Mouse (Mus musculus) left cerebral cortex, postnatal 10 days (tissue): ENCODE results near the gene 1700102P08Rik. TPM values are rescaled to one million over a fixed set of nuclear protein-coding genes. Genes with fewer than 3 reads are reported as not detected.

Experiments
- DNase-seq, 2 experiments: peaks; one replicate each; pipeline ENCODE4 v3.0.0; 2021 to 2022; ENCODE audit warnings: low spot score in 2 of 2, mixed read lengths in 1 of 2; ENCODE audit errors: extremely low spot score in 1 of 2
- intact Hi-C: fragments of 180-260 bp; cut with DNase I; formaldehyde crosslinking; loops from one replicate; pipeline ENCODE4 v1.15.1; 2025
- total RNA-seq, 2 experiments: library from RNA; stranded (reverse); gene quantifications; 2 replicates each; pipeline ENCODE4 v1.2.3; 2021

1700102P08Rik gene
- 1 to 10 TPM; 1.4 to 2.1 TPM for total RNA-seq

DNA sequence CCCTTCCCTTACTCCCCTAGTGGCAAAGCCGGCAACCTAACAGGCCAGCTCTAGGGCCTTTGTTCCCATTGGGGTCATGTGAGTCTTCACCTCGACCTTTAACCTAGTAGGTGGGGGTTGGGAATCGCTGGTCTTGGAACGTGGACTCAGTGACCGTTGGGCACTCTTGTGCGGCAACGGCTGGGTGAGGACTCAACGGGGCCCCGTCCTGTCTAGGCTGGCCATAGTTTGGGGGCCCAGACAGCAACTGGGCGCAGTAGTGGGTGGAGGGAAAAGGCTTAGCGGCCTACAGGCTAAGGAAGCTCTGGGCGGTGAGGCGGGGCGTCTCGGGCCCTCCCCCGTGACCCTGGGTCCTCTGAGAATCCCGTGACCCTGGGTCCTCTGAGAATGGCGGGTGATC lies at the start of gene 1700102P08Rik:
1700102P08Rik (plus strand) TSS at position 130 of the 400 bp plus-strand sequence.
- DNase-seq: no peak
- intact Hi-C loops: no loop called here

DNA sequence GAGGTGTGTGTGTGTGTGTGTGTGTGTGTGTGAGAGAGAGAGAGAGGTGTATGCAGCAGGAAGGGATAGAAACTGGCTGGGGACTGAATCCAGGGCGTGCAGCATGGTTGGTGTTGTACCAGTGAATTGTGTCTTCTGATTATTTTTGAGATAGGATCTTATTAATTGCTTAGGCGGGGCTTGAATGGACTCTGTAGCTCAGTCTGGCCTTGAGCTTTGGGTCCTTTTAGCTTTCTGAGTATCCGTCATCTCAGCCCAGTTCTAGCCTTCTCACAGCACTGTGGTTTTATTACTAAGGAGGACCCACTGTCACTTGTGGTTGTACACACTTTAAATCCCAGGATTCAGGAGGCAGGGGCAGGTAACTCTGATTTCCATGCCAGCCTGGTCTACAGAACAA lies 49.3 kb upstream of the 1700102P08Rik start:
- DNase-seq: no peak
- intact Hi-C loops: no loop called here

DNA sequence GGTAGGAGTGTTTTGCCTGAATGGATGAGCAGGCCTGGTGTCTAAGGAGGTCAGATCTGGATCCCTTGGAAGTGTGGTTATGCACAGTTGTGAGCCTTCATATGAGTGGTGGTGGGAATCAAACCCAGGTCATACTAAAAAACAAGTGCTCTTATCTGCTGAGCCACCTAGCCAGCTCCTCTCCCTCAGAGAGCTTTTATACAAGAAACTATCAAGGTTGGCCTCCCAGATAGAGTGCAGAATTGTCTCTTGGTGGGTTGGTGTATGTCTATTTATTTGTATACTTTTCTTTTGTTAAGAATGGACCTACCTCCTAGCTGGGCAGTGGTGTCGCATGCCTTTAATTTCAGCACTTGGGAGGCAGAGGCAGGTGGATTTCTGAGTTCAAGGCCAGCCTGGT lies 48.8 kb upstream of the 1700102P08Rik start:
- no peak for DNase-seq
- intact Hi-C loops: no loop called here

DNA sequence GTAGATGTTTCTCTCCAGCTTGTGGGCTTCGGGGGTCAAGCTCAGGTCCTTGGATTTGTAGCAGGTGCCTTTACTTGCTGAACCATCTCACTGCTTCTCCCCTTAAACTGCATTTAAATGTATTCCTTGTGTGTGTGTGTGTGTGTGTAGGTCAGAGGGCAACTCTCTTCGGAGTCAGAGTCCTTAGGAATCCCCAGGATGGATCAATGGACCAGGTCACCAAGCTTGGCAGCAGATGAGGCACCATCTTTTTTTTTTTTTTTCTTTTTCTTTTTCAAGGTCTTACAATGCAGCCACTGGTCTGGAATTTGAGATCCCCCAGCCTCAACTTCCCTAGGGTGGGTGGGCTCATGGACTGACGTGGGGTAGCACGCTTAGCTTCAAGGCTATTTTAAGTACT lies 48.1 kb upstream of the 1700102P08Rik start:
- no peak for DNase-seq
- intact Hi-C loops: no loop called here

- no peak for DNase-seq
- intact Hi-C loops: no loop called here
These were observed 45.6 kb upstream of the 1700102P08Rik start for GRCm38 (mm10) chr9:108347024-108347423.

GRCm38 (mm10) chr9:108347540-108348289 lies 44.9 kb upstream of the 1700102P08Rik start, which contains the start of gene Usp4:
Gene Usp4, plus strand, starts transcription at chr9:108347853.
- DNase-seq: peak; percentile 81 to 95
- intact Hi-C loops: no loop called here

- DNase-seq: no peak
- intact Hi-C loops: no loop called here
These were observed 44.3 kb upstream of the 1700102P08Rik start for GRCm38 (mm10) chr9:108348290-108348680.

DNA sequence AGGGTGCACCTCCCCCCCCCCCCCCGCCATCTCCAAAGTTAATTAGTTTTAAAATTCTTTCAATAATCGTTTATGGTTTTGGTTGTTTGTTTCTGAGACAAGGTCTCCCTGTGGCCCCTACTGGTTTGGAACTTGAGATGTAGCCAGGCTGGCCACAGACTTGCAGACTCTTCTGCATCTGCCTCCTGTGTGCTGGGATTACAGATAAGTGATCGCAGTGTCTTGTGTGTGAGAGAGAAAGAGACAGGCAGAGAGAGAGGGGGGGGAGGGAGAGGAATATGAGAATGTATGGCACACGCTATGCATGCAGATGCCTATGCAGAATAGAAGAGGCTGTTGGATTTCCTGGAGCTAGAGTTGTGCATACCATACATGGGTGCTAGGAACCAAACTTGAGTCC lies 42.9 kb upstream of the 1700102P08Rik start:
- no peak for DNase-seq
- intact Hi-C loops: loop anchor here (5.0 kb wide), 1 partner anchor 38 kb away; no protein-coding TSS in a partner anchor

- DNase-seq: no peak
- intact Hi-C loops: no loop called here
These were observed 14.4 kb upstream of the 1700102P08Rik start for GRCm38 (mm10) chr9:108378234-108378633.

DNA sequence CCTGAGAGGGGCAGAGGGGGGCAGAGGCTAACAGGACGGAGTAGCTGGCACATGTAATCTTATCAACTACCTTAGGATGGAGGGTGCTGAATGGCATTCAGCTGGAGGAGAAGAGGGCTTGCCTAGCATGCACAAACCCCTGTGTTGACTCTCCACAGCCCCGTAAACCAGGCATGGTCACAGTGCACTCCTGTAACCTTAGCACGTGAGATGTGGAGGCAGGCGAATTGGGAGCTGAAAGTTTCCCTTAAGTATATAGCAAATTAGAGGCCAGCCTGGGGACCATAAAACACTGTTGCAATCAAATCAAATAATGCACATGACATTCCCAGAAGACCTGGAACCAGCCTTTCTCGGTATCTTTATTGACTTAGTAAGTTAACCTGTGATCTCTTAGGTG lies 13.9 kb upstream of the 1700102P08Rik start:
- intact Hi-C loops: no loop called here
- DNase-seq: no peak

DNA sequence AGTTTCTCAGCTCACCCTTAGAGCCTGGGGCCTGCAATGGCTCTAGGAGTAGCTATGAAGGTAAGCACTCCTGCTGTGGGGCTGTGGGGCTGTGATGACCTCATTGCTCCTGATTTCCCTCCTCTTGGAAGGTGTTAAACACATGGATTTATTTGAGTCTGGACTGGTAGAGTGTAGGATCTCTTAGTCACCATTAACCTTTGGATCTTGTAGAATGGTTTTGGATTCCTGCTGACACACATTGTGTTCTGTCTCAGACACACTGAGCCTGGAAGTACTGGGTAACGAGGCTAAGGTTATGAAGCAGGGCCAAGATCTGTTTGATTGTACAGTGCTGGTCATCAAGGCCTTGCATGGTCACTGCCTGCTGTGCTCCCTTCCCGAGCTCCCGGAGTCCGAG lies 13.3 kb upstream of the 1700102P08Rik start:
- DNase-seq: no peak
- intact Hi-C loops: no loop called here

GRCm38 (mm10) chr9:108381382-108381781 lies 11.2 kb upstream of the 1700102P08Rik start:
- no peak for DNase-seq
- intact Hi-C loops: no loop called here

- intact Hi-C loops: loop anchor here (5.0 kb wide), 1 partner anchor 33 kb away; no protein-coding TSS in a partner anchor
- no peak for DNase-seq
These were observed 7.6 kb upstream of the 1700102P08Rik start for GRCm38 (mm10) chr9:108385006-108385405.

DNA sequence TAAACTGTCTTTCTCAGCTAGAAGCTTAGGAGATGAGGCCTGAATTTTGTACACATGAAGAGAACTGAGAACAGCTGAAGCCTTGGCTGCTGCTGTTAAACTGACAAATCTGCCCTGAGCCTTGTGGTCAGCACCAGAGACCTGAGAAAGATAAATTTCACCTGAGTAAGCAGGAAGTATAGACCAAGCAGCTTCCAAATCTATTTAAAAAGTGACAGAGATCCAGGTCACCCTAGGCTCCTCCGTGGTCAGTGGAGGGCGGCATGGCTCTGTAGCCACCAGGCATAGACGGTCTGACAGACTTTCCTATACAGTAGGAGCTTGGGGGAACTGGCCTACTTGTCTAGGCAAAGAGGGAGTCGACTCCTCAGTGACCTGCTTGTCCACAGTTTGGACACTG lies 5.8 kb upstream of the 1700102P08Rik start:
- intact Hi-C loops: loop anchor here (5.0 kb wide), 1 partner anchor 35 kb away; no protein-coding TSS in a partner anchor
- no peak for DNase-seq

DNA sequence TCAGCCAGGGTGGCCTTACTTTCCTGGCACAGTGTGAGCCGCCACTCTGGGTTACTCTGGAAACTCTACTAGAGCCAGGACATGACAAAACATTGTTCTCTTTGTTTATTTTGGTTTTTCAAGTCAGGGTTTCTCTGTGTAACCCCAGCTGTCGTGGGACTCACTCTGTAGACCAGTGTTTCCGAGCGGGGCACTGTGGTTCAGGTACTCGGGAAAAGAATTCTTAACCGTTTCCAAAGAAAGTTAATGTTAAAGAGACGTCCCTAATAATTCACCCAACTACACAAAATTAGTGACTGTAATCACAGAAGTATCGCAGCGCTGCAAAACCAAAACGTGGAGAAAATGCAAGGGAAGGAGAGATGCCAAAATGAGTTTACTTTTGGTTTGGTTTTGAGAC lies 4.0 kb upstream of the 1700102P08Rik start:
- DNase-seq: no peak
- intact Hi-C loops: loop anchor here (5.0 kb wide), 1 partner anchor 36 kb away; no protein-coding TSS in a partner anchor

- intact Hi-C loops: loop anchor here (5.0 kb wide), 1 partner anchor 37 kb away; no protein-coding TSS in a partner anchor
- DNase-seq: peak in 1 of 2 experiments; percentile 41
These were observed 3.4 kb upstream of the 1700102P08Rik start for GRCm38 (mm10) chr9:108389220-108389619.

DNA sequence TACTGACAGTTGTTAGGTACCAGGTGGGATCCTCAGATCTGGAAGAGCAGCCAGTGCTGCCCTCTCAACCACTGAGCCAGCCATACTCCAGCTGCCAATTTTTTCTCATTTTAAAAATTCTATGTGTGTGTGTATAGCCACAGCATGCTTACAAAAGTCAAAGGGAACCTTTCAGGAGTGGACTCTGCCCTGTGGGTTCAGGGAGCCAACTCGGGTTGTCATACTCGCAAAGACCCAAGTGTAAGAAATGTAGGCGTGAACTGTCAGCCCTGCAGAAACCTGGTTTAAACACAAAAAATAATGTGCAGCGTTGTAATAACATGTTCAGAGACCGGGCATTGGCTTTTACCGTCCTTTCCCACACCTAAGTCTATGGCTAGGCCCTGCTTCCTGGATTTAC lies 1.6 kb downstream of the 1700102P08Rik start:
- no peak for DNase-seq
- intact Hi-C loops: no loop called here

DNA sequence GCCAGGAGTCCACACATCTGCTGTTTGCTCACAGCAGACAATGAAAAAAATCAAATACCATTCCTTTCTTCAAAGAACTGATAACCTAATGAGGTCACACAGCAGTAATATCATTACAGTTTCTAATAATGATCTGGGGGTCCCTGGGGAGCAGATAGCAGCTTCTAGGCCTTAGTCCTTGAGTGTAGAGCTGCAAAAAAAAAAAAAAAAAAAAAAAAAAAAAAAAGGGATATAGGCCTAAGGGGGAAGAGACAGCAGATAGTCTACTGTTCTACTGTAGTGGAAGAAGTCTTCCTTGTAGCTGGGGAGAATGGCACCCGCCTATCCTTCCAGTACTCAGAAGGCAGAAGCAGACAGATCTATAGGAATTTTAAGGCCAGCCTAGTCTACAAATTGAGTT lies 2.8 kb downstream of the 1700102P08Rik start:
- intact Hi-C loops: loop anchor here (5.0 kb wide), 1 partner anchor 57 kb away; no protein-coding TSS in a partner anchor
- DNase-seq: no peak

GRCm38 (mm10) chr9:108398324-108398723 lies 5.7 kb downstream of the 1700102P08Rik start:
- intact Hi-C loops: loop anchor here (5.0 kb wide), 1 partner anchor 54 kb away; no protein-coding TSS in a partner anchor
- no peak for DNase-seq

DNA sequence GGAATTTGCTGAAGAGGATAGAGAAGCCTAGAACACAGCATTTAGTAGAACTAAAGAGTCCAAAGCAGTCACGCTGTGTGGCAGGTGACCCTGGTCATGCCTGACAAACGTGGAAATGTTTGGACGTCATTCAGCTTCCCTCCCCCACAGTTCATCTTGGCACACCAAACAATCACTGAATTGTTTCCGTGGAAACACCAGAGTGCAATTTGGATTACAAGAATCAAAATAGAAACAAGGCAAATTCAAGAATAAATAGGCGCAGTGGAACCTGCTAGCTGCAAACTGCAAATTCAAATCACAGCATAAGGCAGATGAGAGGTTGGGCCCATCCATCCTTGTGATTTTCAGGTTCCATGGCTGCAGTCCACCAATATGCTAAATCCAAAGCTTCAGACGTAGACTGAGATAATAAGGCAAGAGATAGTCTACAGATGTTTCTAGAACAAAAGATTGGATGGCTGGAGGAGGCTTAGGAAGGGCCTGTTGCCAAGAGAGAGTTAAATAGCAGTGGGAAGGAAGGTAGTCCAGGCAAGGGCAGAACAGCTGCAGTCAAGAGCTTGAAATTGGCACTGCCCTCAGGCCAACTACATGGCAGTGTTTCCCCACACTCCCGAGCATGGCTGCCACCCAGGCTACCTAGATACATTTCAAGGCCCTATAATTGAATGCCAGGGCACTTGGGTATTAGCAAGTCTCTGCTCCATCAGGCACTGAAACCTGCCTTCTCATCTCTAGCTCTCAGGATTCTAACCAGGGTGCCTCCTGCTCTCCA lies 8.8 kb downstream of the 1700102P08Rik start:
- intact Hi-C loops: no loop called here
- DNase-seq: peak; percentile 59 to 69
